Mouse (Mus musculus) liver, embryonic 16.5 days (tissue): ENCODE results near the gene Gm4869. TPM values are rescaled to one million over a fixed set of nuclear protein-coding genes. Genes with fewer than 3 reads are reported as not detected.
A peak's percentile ranks its signal among the peaks of the same experiment; 100 is the strongest.

Experiments used
- ATAC-seq: fragments of 200-750 bp; cut with Nextera tagmentation; 2 replicates; pipeline ENCODE4 v1.8.0; 2017; ENCODE audit warnings: low read depth, mild to moderate bottlenecking, moderate number of reproducible peaks, moderate library complexity
- H3K27ac ChIP-seq: fragments of 300-500 bp; sonication (generic); 2 replicates; pipeline ENCODE4 v1.5.1; 2014; ENCODE audit warnings: mild to moderate bottlenecking, low read length
- H3K27me3 ChIP-seq: fragments of 300-500 bp; sonication (generic); 2 replicates; pipeline ENCODE4 v1.6.1; 2014; ENCODE audit warnings: low read depth, low read length, mixed read lengths; ENCODE audit not compliant: control insufficient read depth, insufficient read depth
- H3K36me3 ChIP-seq: fragments of 300-500 bp; sonication (generic); 2 replicates; pipeline ENCODE4 v1.6.1; 2014; ENCODE audit warnings: mild to moderate bottlenecking; ENCODE audit not compliant: control insufficient read depth, insufficient read depth
- H3K4me1 ChIP-seq: fragments of 300-500 bp; sonication (generic); 2 replicates; pipeline ENCODE4 v1.6.1; 2014; ENCODE audit warnings: low read depth, low read length, mixed read lengths; ENCODE audit not compliant: control insufficient read depth
- H3K4me2 ChIP-seq: fragments of 300-500 bp; sonication (generic); 2 replicates; pipeline ENCODE4 v1.6.1; 2014; ENCODE audit warnings: low read depth, low read length, mixed read lengths
- H3K4me3 ChIP-seq: fragments of 300-500 bp; sonication (generic); 2 replicates; pipeline ENCODE4 v1.5.1; 2014; ENCODE audit warnings: low read depth, mild to moderate bottlenecking, low read length
- H3K9ac ChIP-seq: fragments of 300-500 bp; sonication (generic); 2 replicates; pipeline ENCODE4 v1.6.1; 2014; ENCODE audit warnings: low read depth, low read length
- H3K9me3 ChIP-seq: fragments of 300-500 bp; sonication (generic); replicated peaks from 2 replicates; pipeline ENCODE4 v1.6.1; 2016; ENCODE audit warnings: low read length; ENCODE audit not compliant: control insufficient read depth
- WGBS: fragments of 180-500 bp; shearing (Covaris S2); extraction: QIAGEN DNeasy Blood & Tissue Kit; methylation state at CpG from one replicate; pipeline ENCODE4 v1.1.7; 2014; ENCODE audit not compliant: insufficient replicate concordance; 5-methylcytosine and 5-hydroxymethylcytosine counted together
- polyA plus RNA-seq: library from polyadenylated mRNA; unstranded; fragments of >200 nt; fragmentation: Nextera tagmentation; extraction: Ambion mirVana; gene quantifications from 2 replicates; pipeline ENCODE4 v1.2.1, GENCODE M21; 2015

Gm4869 gene
- polyA plus RNA-seq: not detected in 2 replicates

- Histone ChIP-seq H3K9me3 (no peaks in the 10 kb centered on the region), H3K36me3 (peaks cover 35% of the 10 kb centered on the region), H3K4me1 (no peaks in the 10 kb centered on the region), H3K27me3 (no peaks in the 10 kb centered on the region), H3K4me2 (no peak within 1 kb of the TSS), H3K9ac (no peak within 1 kb of the TSS), H3K27ac (no peak within 1 kb of the TSS), H3K4me3 (no peak within 1 kb of the TSS)
- 68% methylated on average over 5 of the region's 5 CpGs for WGBS
- ATAC-seq: no peak
Observed at GRCm38 (mm10) chr5:140445345-140445744, at the start of gene Gm4869. Gene Gm4869 (plus strand): TSS chr5:140445645.

GRCm38 (mm10) chr5:140396166-140396940 is 49.1 kb upstream of the Gm4869 start:
- Histone ChIP-seq H3K9ac (no peak overlapping the region), H3K36me3 (no peaks in the 10 kb centered on the region), H3K4me1 (no peaks in the 10 kb centered on the region), H3K9me3 (no peaks in the 10 kb centered on the region), H3K4me2 (no peak overlapping the region), H3K27ac (no peak overlapping the region), H3K4me3 (no peak overlapping the region), H3K27me3 (no peaks in the 10 kb centered on the region)
- ATAC-seq: no peak
- 54% methylated on average over 8 of the region's 8 CpGs for WGBS

- Histone ChIP-seq H3K36me3 (no peaks in the 10 kb centered on the region), H3K9me3 (no peaks in the 10 kb centered on the region), H3K27ac (no peak overlapping the region), H3K9ac (no peak overlapping the region), H3K4me1 (no peaks in the 10 kb centered on the region), H3K4me2 (no peak overlapping the region), H3K4me3 (no peak overlapping the region), H3K27me3 (no peaks in the 10 kb centered on the region)
- ATAC-seq: no peak
- WGBS: 67% methylated on average over 4 of the region's 4 CpGs
Observed at GRCm38 (mm10) chr5:140402640-140403270, 42.7 kb upstream of the Gm4869 start.

GRCm38 (mm10) chr5:140405126-140405525 is 40.3 kb upstream of the Gm4869 start:
- Histone ChIP-seq H3K27me3 (no peaks in the 10 kb centered on the region), H3K9me3 (no peaks in the 10 kb centered on the region), H3K36me3 (no peaks in the 10 kb centered on the region), H3K4me3 (no peak overlapping the region), H3K9ac (no peak overlapping the region), H3K27ac (no peak overlapping the region), H3K4me2 (no peak overlapping the region), H3K4me1 (no peaks in the 10 kb centered on the region)
- ATAC-seq: no peak
- WGBS: 64% methylated on average over 6 of the region's 6 CpGs

GRCm38 (mm10) chr5:140406666-140407065 is 38.8 kb upstream of the Gm4869 start:
- ATAC-seq: no peak
- H3K27me3 ChIP-seq: no peaks in the 10 kb centered on the region

GRCm38 (mm10) chr5:140408801-140409200 is 36.6 kb upstream of the Gm4869 start:
- Histone ChIP-seq H3K4me2 (no peak overlapping the region), H3K4me1 (no peaks in the 10 kb centered on the region), H3K36me3 (no peaks in the 10 kb centered on the region), H3K27ac (no peak overlapping the region), H3K9me3 (no peaks in the 10 kb centered on the region), H3K9ac (no peak overlapping the region), H3K4me3 (no peak overlapping the region), H3K27me3 (no peaks in the 10 kb centered on the region)
- ATAC-seq: no peak

More at GRCm38 (mm10) chr5:140406666-140407065, 38.8 kb upstream of the Gm4869 start:
- no peaks in the 10 kb centered on the region for H3K36me3 ChIP-seq
- WGBS: 38% methylated on average over 6 of the region's 6 CpGs
- no peak overlapping the region for H3K27ac ChIP-seq
- no peak overlapping the region for H3K4me2 ChIP-seq
- no peak overlapping the region for H3K9ac ChIP-seq
- H3K4me1 ChIP-seq: no peaks in the 10 kb centered on the region
- H3K4me3 ChIP-seq: no peak overlapping the region
- no peaks in the 10 kb centered on the region for H3K9me3 ChIP-seq

- H3K27me3 ChIP-seq: no peaks in the 10 kb centered on the region
- no peak overlapping the region for H3K4me2 ChIP-seq
- peak; percentile 53; the same call in 1 of the 2 replicates for ATAC-seq
- H3K9ac ChIP-seq: no peak overlapping the region
- no peaks in the 10 kb centered on the region for H3K9me3 ChIP-seq
- H3K4me1 ChIP-seq: no peaks in the 10 kb centered on the region
- 17% methylated on average over 8 of the region's 8 CpGs for WGBS
- no peak overlapping the region for H3K27ac ChIP-seq
- H3K36me3 ChIP-seq: no peaks in the 10 kb centered on the region
- no peak overlapping the region for H3K4me3 ChIP-seq
Observed at GRCm38 (mm10) chr5:140411339-140411738, 34.1 kb upstream of the Gm4869 start.

- H3K27me3 ChIP-seq: no peaks in the 10 kb centered on the region
- H3K4me2 ChIP-seq: no peak overlapping the region
- H3K36me3 ChIP-seq: no peaks in the 10 kb centered on the region
- 58% methylated on average over 4 of the region's 4 CpGs for WGBS
- no peak for ATAC-seq
- H3K9me3 ChIP-seq: no peaks in the 10 kb centered on the region
- H3K9ac ChIP-seq: no peak overlapping the region
- H3K4me1 ChIP-seq: peaks cover 4% of the 10 kb centered on the region
- H3K27ac ChIP-seq: no peak overlapping the region
- no peak overlapping the region for H3K4me3 ChIP-seq
Observed at GRCm38 (mm10) chr5:140414647-140415046, 30.8 kb upstream of the Gm4869 start.

- ATAC-seq: no peak
- peak overlapping the region; percentile 91 for H3K4me3 ChIP-seq
- H3K9ac ChIP-seq: peak overlapping the region; percentile 81
- under 1% methylated on average over 12 of the region's 12 CpGs for WGBS
- H3K27me3 ChIP-seq: no peaks in the 10 kb centered on the region
- peak overlapping the region; percentile 90 for H3K4me2 ChIP-seq
- H3K4me1 ChIP-seq: peaks cover 24% of the 10 kb centered on the region
- H3K9me3 ChIP-seq: no peaks in the 10 kb centered on the region
- H3K36me3 ChIP-seq: peaks cover 2% of the 10 kb centered on the region; the same call in 1 of the 2 replicates
- peak overlapping the region; percentile 92 for H3K27ac ChIP-seq
Observed at GRCm38 (mm10) chr5:140418106-140418488, 27.3 kb upstream of the Gm4869 start.
